ENCODE assay signal across 8 mouse cellular contexts in genomic region chr5:33692393-33692792, GRCm38 (mm10). TPM values are rescaled to one million over a fixed set of nuclear protein-coding genes. Genes with fewer than 3 reads are reported as not detected.
A peak's percentile ranks its signal among the peaks of the same experiment; 100 is the strongest.
DNase-seq lines count a peak whose midpoint lies in the region; ATAC-seq and TF ChIP-seq lines count a peak whose summit lies in the region.

No protein-coding gene starts in this region.

- H3K4me3 ChIP-seq in heart, embryonic 13.5 days, result peak overlapping the region; percentile 21
- H3K4me3 ChIP-seq in embryonic facial prominence, embryonic 11.5 days (ENCODE audit: low read depth, low read length), result no peak overlapping the region
- H3K4me3 ChIP-seq in hindbrain, postnatal 0 days (ENCODE audit: low read length), result no peak overlapping the region
- no peak overlapping the region for H3K4me3 ChIP-seq in midbrain, embryonic 14.5 days (replicated peaks; ENCODE audit: low read depth, low read length)

- intact Hi-C loops in heart, postnatal 36 days (cut with DNase I), result no loop called here
- intact Hi-C loops in left cerebral cortex, postnatal 14 days (cut with DNase I), result no loop called here

- no peak for TF ChIP-seq CTCF in hindbrain, postnatal 0 days (IDR thresholded peaks at IDR 0.05; ENCODE audit: low read depth)

- H3K4me1 ChIP-seq in heart, embryonic 13.5 days, result peaks cover 56% of the 10 kb centered on the region
- peaks cover 11% of the 10 kb centered on the region; the same call in 1 of the 2 replicates for H3K4me1 ChIP-seq in embryonic facial prominence, embryonic 11.5 days (ENCODE audit: control insufficient read depth, insufficient read depth, low read length)
- peaks cover 19% of the 10 kb centered on the region for H3K4me1 ChIP-seq in hindbrain, postnatal 0 days (ENCODE audit: insufficient read depth, low read length)
- peaks cover 58% of the 10 kb centered on the region for H3K4me1 ChIP-seq in midbrain, embryonic 14.5 days (ENCODE audit: control insufficient read depth, insufficient read depth, low read length)

- H3K9me3 ChIP-seq in heart, embryonic 13.5 days, result no peaks in the 10 kb centered on the region
- no peaks in the 10 kb centered on the region for H3K9me3 ChIP-seq in embryonic facial prominence, embryonic 11.5 days (replicated peaks; ENCODE audit: control insufficient read depth, low read length)
- H3K9me3 ChIP-seq in hindbrain, postnatal 0 days (ENCODE audit: low read length), result no peaks in the 10 kb centered on the region
- no peaks in the 10 kb centered on the region for H3K9me3 ChIP-seq in midbrain, embryonic 14.5 days (ENCODE audit: control insufficient read depth, low read length)

- no peak for ATAC-seq in heart, embryonic 13.5 days (ENCODE audit: extremely low read depth, insufficient number of reproducible peaks, low FRiP score, low TSS enrichment)
- no peak for ATAC-seq in embryonic facial prominence, embryonic 11.5 days (replicated peaks; ENCODE audit: insufficient number of reproducible peaks, low FRiP score, low TSS enrichment, low read depth)
- ATAC-seq in hindbrain, postnatal 0 days, result no peak
- ATAC-seq in midbrain, embryonic 14.5 days (ENCODE audit: low FRiP score, low TSS enrichment), result no peak

- H3K27ac ChIP-seq in heart, embryonic 13.5 days (replicated peaks), result peak overlapping the region; percentile 63
- H3K27ac ChIP-seq in embryonic facial prominence, embryonic 11.5 days (replicated peaks; ENCODE audit: low read depth, low read length), result 0 out of 2 replicates have a peak overlapping the region, but pooled peaks have one; percentile 39
- peak overlapping the region; percentile 56; the same call in 1 of the 2 replicates for H3K27ac ChIP-seq in hindbrain, postnatal 0 days
- H3K27ac ChIP-seq in midbrain, embryonic 14.5 days (replicated peaks; ENCODE audit: low read depth, low read length), result peak overlapping the region; percentile 14

- no peak for DNase-seq in heart, postnatal 36 days
- peak; percentile 74 for DNase-seq in embryonic facial prominence, embryonic 11.5 days (ENCODE audit: low spot score)
- DNase-seq in hindbrain, postnatal 0 days (ENCODE audit: low spot score), result peak; percentile 67
- DNase-seq in midbrain, embryonic 14.5 days, result peak; percentile 57
- DNase-seq in left cerebral cortex, adult 9 months (ENCODE audit: low spot score in 2 of 2), result no peak
- DNase-seq in cerebellum, postnatal 14 days, result no peak
- no peak for DNase-seq in left cerebral cortex, postnatal 14 days (ENCODE audit: low spot score in 2 of 2)

- peaks cover 39% of the 10 kb centered on the region for H3K27me3 ChIP-seq in heart, embryonic 13.5 days (replicated peaks)
- no peaks in the 10 kb centered on the region; the same call in 1 of the 2 replicates for H3K27me3 ChIP-seq in embryonic facial prominence, embryonic 11.5 days (ENCODE audit: control insufficient read depth, insufficient read depth, low read length)
- peaks cover 12% of the 10 kb centered on the region for H3K27me3 ChIP-seq in hindbrain, postnatal 0 days (ENCODE audit: insufficient read depth, low read length)
- peaks cover 30% of the 10 kb centered on the region; the same call in 1 of the 2 replicates for H3K27me3 ChIP-seq in midbrain, embryonic 14.5 days (ENCODE audit: control insufficient read depth, insufficient read depth, low read length)

- peak overlapping the region; percentile 61 for H3K4me2 ChIP-seq in heart, embryonic 13.5 days
- H3K4me2 ChIP-seq in embryonic facial prominence, embryonic 11.5 days (ENCODE audit: low read depth, low read length), result peak overlapping the region; percentile 32
- H3K4me2 ChIP-seq in hindbrain, postnatal 0 days (ENCODE audit: low read depth, low read length), result 0 out of 2 replicates have a peak overlapping the region, but pooled peaks have one; percentile 9
- 0 out of 2 replicates have a peak overlapping the region, but pooled peaks have one; percentile 4 for H3K4me2 ChIP-seq in midbrain, embryonic 14.5 days (ENCODE audit: low read length)

- H3K36me3 ChIP-seq in heart, embryonic 13.5 days, result no peaks in the 10 kb centered on the region
- no peaks in the 10 kb centered on the region for H3K36me3 ChIP-seq in embryonic facial prominence, embryonic 11.5 days (replicated peaks; ENCODE audit: control insufficient read depth, insufficient read depth, low read depth, low read length)
- H3K36me3 ChIP-seq in hindbrain, postnatal 0 days (ENCODE audit: insufficient read depth, low read length), result no peaks in the 10 kb centered on the region
- no peaks in the 10 kb centered on the region for H3K36me3 ChIP-seq in midbrain, embryonic 14.5 days (ENCODE audit: control insufficient read depth, insufficient read depth, low read length)

- 7% methylated on average over 24 of the region's 24 CpGs for WGBS in heart, embryonic 13.5 days
- 1% methylated on average over 24 of the region's 24 CpGs for WGBS in embryonic facial prominence, embryonic 11.5 days
- WGBS in hindbrain, postnatal 0 days, result 8% methylated on average over 24 of the region's 24 CpGs
- WGBS in midbrain, embryonic 14.5 days, result 3% methylated on average over 24 of the region's 24 CpGs

- H3K9ac ChIP-seq in heart, embryonic 13.5 days, result peak overlapping the region; percentile 71
- peak overlapping the region; percentile 46 for H3K9ac ChIP-seq in embryonic facial prominence, embryonic 11.5 days (replicated peaks; ENCODE audit: low read length)
- no peak overlapping the region for H3K9ac ChIP-seq in hindbrain, postnatal 0 days (replicated peaks; ENCODE audit: low read length)
- no peak overlapping the region for H3K9ac ChIP-seq in midbrain, embryonic 14.5 days (replicated peaks; ENCODE audit: low read length)

RNA-seq across cellular contexts. Expression of gene Fgfr3, which starts 29.1 kb away (rescaled TPM):
- 4.1 and 4.3 TPM in 2 replicates for polyA plus RNA-seq in heart, embryonic 13.5 days (2015; fragmentation: Nextera tagmentation; extraction: Ambion mirVana)
- 1 to 10 TPM; 6.2 to 9.6 TPM for total RNA-seq in heart, postnatal 36 days (2021)
- polyA plus RNA-seq in embryonic facial prominence, embryonic 11.5 days (2014; fragmentation: Nextera tagmentation; extraction: Ambion mirVana), result 7.6 and 9.5 TPM in 2 replicates
- total RNA-seq in hindbrain, postnatal 0 days (2014; rRNA removed), result 147 and 148 TPM in 2 replicates
- 43.5 and 52.1 TPM in 2 replicates for polyA plus RNA-seq in hindbrain, postnatal 0 days (2015; fragmentation: Nextera tagmentation; extraction: Ambion mirVana)
- 20.9 and 21.3 TPM in 2 replicates for polyA plus RNA-seq in midbrain, embryonic 14.5 days (2014; fragmentation: Nextera tagmentation; extraction: Ambion mirVana)
- total RNA-seq in left cerebral cortex, postnatal 14 days (2021), result 100 to 1,000 TPM; 109 to 111 TPM

RNA-seq across cellular contexts. Expression of gene Tmem129, which starts 34.2 kb away (rescaled TPM):
- 32.0 and 33.0 TPM in 2 replicates for polyA plus RNA-seq in heart, embryonic 13.5 days (2015; fragmentation: Nextera tagmentation; extraction: Ambion mirVana)
- total RNA-seq in heart, postnatal 36 days (2021), result 10 to 100 TPM; 20.8 to 21.0 TPM
- polyA plus RNA-seq in embryonic facial prominence, embryonic 11.5 days (2014; fragmentation: Nextera tagmentation; extraction: Ambion mirVana), result 38.6 and 39.9 TPM in 2 replicates
- total RNA-seq in hindbrain, postnatal 0 days (2014; rRNA removed), result 36.9 and 39.3 TPM in 2 replicates
- polyA plus RNA-seq in hindbrain, postnatal 0 days (2015; fragmentation: Nextera tagmentation; extraction: Ambion mirVana), result 22.0 and 23.6 TPM in 2 replicates
- polyA plus RNA-seq in midbrain, embryonic 14.5 days (2014; fragmentation: Nextera tagmentation; extraction: Ambion mirVana), result 29.4 and 31.1 TPM in 2 replicates
- 10 to 100 TPM; 24.9 to 26.7 TPM for total RNA-seq in left cerebral cortex, postnatal 14 days (2021)

RNA-seq across cellular contexts. Expression of gene Tacc3, which starts 34.5 kb away (rescaled TPM):
- polyA plus RNA-seq in heart, embryonic 13.5 days (2015; fragmentation: Nextera tagmentation; extraction: Ambion mirVana), result 122 and 125 TPM in 2 replicates
- 1 to 10 TPM; 2.0 to 2.2 TPM for total RNA-seq in heart, postnatal 36 days (2021)
- polyA plus RNA-seq in embryonic facial prominence, embryonic 11.5 days (2014; fragmentation: Nextera tagmentation; extraction: Ambion mirVana), result 318 and 328 TPM in 2 replicates
- total RNA-seq in hindbrain, postnatal 0 days (2014; rRNA removed), result 19.2 and 30.0 TPM in 2 replicates
- polyA plus RNA-seq in hindbrain, postnatal 0 days (2015; fragmentation: Nextera tagmentation; extraction: Ambion mirVana), result 39.0 and 49.1 TPM in 2 replicates
- polyA plus RNA-seq in midbrain, embryonic 14.5 days (2014; fragmentation: Nextera tagmentation; extraction: Ambion mirVana), result 25.5 and 45.9 TPM in 2 replicates
- total RNA-seq in left cerebral cortex, postnatal 14 days (2021), result 10 to 100 TPM in 1 of 2 experiments, 1 to 10 TPM in 1; 9.1 to 11.2 TPM

RNA-seq across cellular contexts. Expression of gene Slbp, which starts 40.0 kb away (rescaled TPM):
- polyA plus RNA-seq in heart, embryonic 13.5 days (2015; fragmentation: Nextera tagmentation; extraction: Ambion mirVana), result 114 and 121 TPM in 2 replicates
- total RNA-seq in heart, postnatal 36 days (2021), result 10 to 100 TPM; 13.1 to 13.7 TPM
- polyA plus RNA-seq in embryonic facial prominence, embryonic 11.5 days (2014; fragmentation: Nextera tagmentation; extraction: Ambion mirVana), result 323 and 360 TPM in 2 replicates
- total RNA-seq in hindbrain, postnatal 0 days (2014; rRNA removed), result 66.0 and 67.4 TPM in 2 replicates
- 128 and 132 TPM in 2 replicates for polyA plus RNA-seq in hindbrain, postnatal 0 days (2015; fragmentation: Nextera tagmentation; extraction: Ambion mirVana)
- polyA plus RNA-seq in midbrain, embryonic 14.5 days (2014; fragmentation: Nextera tagmentation; extraction: Ambion mirVana), result 112 and 134 TPM in 2 replicates
- 10 to 100 TPM; 23.6 to 27.7 TPM for total RNA-seq in left cerebral cortex, postnatal 14 days (2021)

Comparison
In these comparisons a context has a peak if more than half of its experiments do, and no peak if none do; other contexts are left out.
1. H3K4me2 ChIP-seq: peak in every context shown above with its lines; median percentile 61 in heart, embryonic 13.5 days; 32 in embryonic facial prominence, embryonic 11.5 days; 9 in hindbrain, postnatal 0 days; 4 in midbrain, embryonic 14.5 days.
2. H3K9ac ChIP-seq: peak in heart, embryonic 13.5 days (single experiment) and embryonic facial prominence, embryonic 11.5 days (single experiment); none in hindbrain, postnatal 0 days (single experiment) and midbrain, embryonic 14.5 days (single experiment).
3. DNase-seq: peak in embryonic facial prominence, embryonic 11.5 days (single experiment), hindbrain, postnatal 0 days (single experiment) and midbrain, embryonic 14.5 days (single experiment); none in heart, postnatal 36 days (0 of 2), left cerebral cortex, adult 9 months (0 of 2), cerebellum, postnatal 14 days (0 of 2) and left cerebral cortex, postnatal 14 days (0 of 2).
4. Peak in every context shown above with its lines, with median percentiles within 50 percentile points of each other: H3K27ac ChIP-seq.